ENCODE assay signal across 8 mouse cellular contexts in genomic region chr8:57799797-57800204, GRCm38 (mm10).
A peak's percentile ranks its signal among the peaks of the same experiment; 100 is the strongest.
DNase-seq lines count a peak whose midpoint lies in the region; ATAC-seq and TF ChIP-seq lines count a peak whose summit lies in the region.

No protein-coding gene starts in this region.

- no peak for TF ChIP-seq CTCF in Patski (IDR thresholded peaks at IDR 0.05)
- TF ChIP-seq CTCF in lung, postnatal 0 days (IDR thresholded peaks at IDR 0.05), result peak; percentile 33

- POLR2A ChIA-PET in Patski (lab: Charles Lee), result no interaction called here

- no peak; the same call in 1 of the 2 replicates for TF ChIP-seq EP300 in lung, postnatal 0 days (IDR thresholded peaks at IDR 0.05)

- peak overlapping the region; percentile 36 for H3K9ac ChIP-seq in forebrain, embryonic 15.5 days (replicated peaks)
- H3K9ac ChIP-seq in lung, postnatal 0 days (replicated peaks; ENCODE audit: low read depth), result no peak overlapping the region

- H3K4me1 ChIP-seq in forebrain, embryonic 15.5 days, result peaks cover 9% of the 10 kb centered on the region
- no peaks in the 10 kb centered on the region for H3K4me1 ChIP-seq in lung, postnatal 0 days (ENCODE audit: insufficient read depth, low read depth, low read length)

- no peaks in the 10 kb centered on the region for H3K9me3 ChIP-seq in forebrain, embryonic 15.5 days
- no peaks in the 10 kb centered on the region for H3K9me3 ChIP-seq in lung, postnatal 0 days (ENCODE audit: low read length)

- peak; percentile 10 for DNase-seq in Patski (ENCODE audit: low read depth, low spot score)
- peak; percentile 73 for DNase-seq in cerebellum, adult 11 months
- peak; percentile 32 to 41 for DNase-seq in layer of hippocampus, postnatal 10 days (ENCODE audit: low spot score in 2 of 2)
- DNase-seq in lung, postnatal 0 days (ENCODE audit: low spot score), result peak; percentile 83
- DNase-seq in ovary, postnatal 36 days (ENCODE audit: low spot score), result peak; percentile 40
- DNase-seq in thymus, postnatal 4 days, result peak; percentile 73

- peak overlapping the region; percentile 63 for H3K27ac ChIP-seq in forebrain, embryonic 15.5 days (replicated peaks)
- H3K27ac ChIP-seq in lung, postnatal 0 days (ENCODE audit: low read length), result peak overlapping the region; percentile 69; the same call in 1 of the 2 replicates

- in situ Hi-C loops in Patski (cut with MboI; ENCODE audit: low pct_unique_long_range_greater_than_20kb), result loop anchor here (5.0 to 25.0 kb wide), 5 partner anchors 138 to 912 kb away; no protein-coding TSS in a partner anchor

- peaks cover 3% of the 10 kb centered on the region for H3K27me3 ChIP-seq in Patski
- H3K27me3 ChIP-seq in forebrain, embryonic 15.5 days, result no peaks in the 10 kb centered on the region
- no peaks in the 10 kb centered on the region for H3K27me3 ChIP-seq in lung, postnatal 0 days (replicated peaks; ENCODE audit: insufficient read depth, low read length)

- peak overlapping the region; percentile 27 for H3K4me3 ChIP-seq in forebrain, embryonic 15.5 days
- H3K4me3 ChIP-seq in lung, postnatal 0 days (ENCODE audit: low read depth, low read length), result peak overlapping the region; percentile 28

- ATAC-seq in Patski, result peak; percentile 93
- peak; percentile 89 for ATAC-seq in forebrain, embryonic 15.5 days (replicated peaks)
- ATAC-seq in hematopoietic stem cell, adult 5-6 weeks (replicated peaks in 1 of 2; ENCODE audit: insufficient read depth in 1 of 2, low FRiP score in 2 of 2, low TSS enrichment in 1 of 2, low read depth in 1 of 2, poor library complexity in 2 of 2, severe bottlenecking in 2 of 2), result peak; percentile 77 to 90
- ATAC-seq in lung, postnatal 0 days, result peak; percentile 90

- CTCF ChIA-PET in Patski (lab: Charles Lee), result interaction anchor here (0.7 to 4.8 kb wide), 26 partner anchors 8 to 439 kb away, joined by 3 to 47 read pairs (median 4); no protein-coding TSS in a partner anchor

- peak overlapping the region; percentile 44 for H3K4me2 ChIP-seq in forebrain, embryonic 15.5 days (replicated peaks)
- H3K4me2 ChIP-seq in lung, postnatal 0 days (replicated peaks; ENCODE audit: low read depth, low read length), result peak overlapping the region; percentile 56

- H3K36me3 ChIP-seq in forebrain, embryonic 15.5 days, result no peaks in the 10 kb centered on the region
- H3K36me3 ChIP-seq in lung, postnatal 0 days (ENCODE audit: insufficient read depth, low read length), result no peaks in the 10 kb centered on the region

- WGBS in forebrain, embryonic 15.5 days, result 3% methylated on average over 12 of the region's 12 CpGs
- WGBS in lung, postnatal 0 days, result 5% methylated on average over 12 of the region's 12 CpGs

Comparison
In these comparisons a context has a peak if more than half of its experiments do, and no peak if none do; other contexts are left out.
1. Peak in every context shown above with its lines: DNase-seq, ATAC-seq, H3K4me3 ChIP-seq and H3K27ac ChIP-seq.
2. DNase-seq: peak in every context shown above with its lines; median percentile 83 in lung, postnatal 0 days; 73 in cerebellum, adult 11 months; 73 in thymus, postnatal 4 days; 40 in ovary, postnatal 36 days; 36 in layer of hippocampus, postnatal 10 days; 10 in Patski.